Mouse (Mus musculus): Measurements from ENCODE around the gene Itpr2. TPM values are rescaled to one million over a fixed set of nuclear protein-coding genes. Genes with fewer than 3 reads are reported as not detected.
A peak's percentile ranks its signal among the peaks of the same experiment; 100 is the strongest.

The Itpr2 gene
- polyA plus RNA-seq, 1 experiment from 2014 or later: 33.6 TPM

DNA sequence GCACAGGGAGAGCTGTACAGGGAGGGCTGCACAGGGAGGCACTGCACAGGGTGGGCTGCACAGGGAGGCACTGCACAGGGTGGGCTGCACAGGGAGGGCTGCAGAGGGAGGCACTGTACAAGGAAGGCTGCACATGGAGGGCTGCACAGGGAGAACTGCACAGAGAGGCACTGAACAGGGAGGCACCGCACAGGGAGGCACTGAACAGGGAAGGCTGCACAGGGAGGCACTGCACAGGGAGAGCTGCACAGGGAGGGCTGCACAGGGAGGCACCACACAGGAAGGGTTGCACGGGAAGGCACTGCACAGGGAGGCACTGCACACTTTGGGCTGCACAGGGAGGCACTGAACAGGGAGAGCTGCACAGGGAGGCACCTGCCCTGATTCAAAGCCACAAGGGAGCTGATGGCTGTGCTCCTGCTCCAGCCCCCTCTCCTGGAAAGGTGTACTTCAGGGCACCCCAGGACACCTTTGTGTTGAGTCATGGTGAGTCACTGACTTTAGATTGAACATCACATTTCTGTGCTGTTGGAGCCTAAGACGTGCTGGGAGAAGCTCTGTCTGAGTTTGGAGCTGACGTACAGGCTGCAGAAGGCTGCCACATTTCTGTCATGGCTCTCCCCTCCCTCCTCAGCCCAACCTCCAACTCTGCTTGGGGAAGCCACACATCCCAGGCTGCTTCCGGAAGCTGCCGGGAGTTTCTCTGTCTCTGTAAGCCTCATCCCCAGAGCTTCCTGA is 98.9 kb downstream of the Itpr2 start:
- no peaks in the 10 kb centered on the region; the same call in 1 of the 2 replicates for H3K4me1 ChIP-seq (ENCODE audit: control insufficient read depth, insufficient read depth, low read length)
- no peak overlapping the region for H3K4me2 ChIP-seq
- WGBS (ENCODE audit: insufficient replicate concordance): 44% methylated on average over 6 of the region's 6 CpGs
- H3K36me3 ChIP-seq (ENCODE audit: control insufficient read depth, insufficient read depth, low read length): no peaks in the 10 kb centered on the region
- H3K9ac ChIP-seq (ENCODE audit: low read depth, low read length): no peak overlapping the region
- H3K9me3 ChIP-seq (replicated peaks; ENCODE audit: control insufficient read depth, low read length): no peaks in the 10 kb centered on the region
- H3K4me3 ChIP-seq (ENCODE audit: low read depth, low read length): no peak overlapping the region
- no peaks in the 10 kb centered on the region for H3K27me3 ChIP-seq (ENCODE audit: control insufficient read depth, insufficient read depth, low read length)
- no peak overlapping the region for H3K27ac ChIP-seq (ENCODE audit: low read depth, low read length)
- ATAC-seq (replicated peaks; ENCODE audit: insufficient number of reproducible peaks, low FRiP score, low TSS enrichment): no peak

DNA sequence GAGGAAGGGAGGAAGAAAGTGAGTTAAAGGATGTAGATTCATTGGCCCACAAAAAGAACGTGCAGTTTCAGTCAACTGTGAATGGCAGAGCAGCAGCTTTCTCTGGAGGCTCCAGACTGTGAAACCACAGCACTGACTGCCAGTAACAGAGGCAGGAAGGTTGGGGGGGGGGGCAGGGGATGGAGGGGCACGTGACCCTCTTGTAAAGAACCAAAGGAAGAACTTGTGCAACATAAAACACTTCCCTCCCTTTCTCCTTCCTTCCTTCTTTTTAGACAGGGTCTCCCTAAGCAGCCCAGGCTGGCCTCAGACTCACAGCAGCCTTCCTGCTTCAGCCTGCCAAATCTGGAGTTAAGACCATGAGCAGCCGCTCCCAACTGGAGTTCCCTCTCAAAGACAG is 104.2 kb downstream of the Itpr2 start:
- 0 out of 2 replicates have a peak, but pooled peaks cover 2% of the 10 kb centered on the region for H3K9me3 ChIP-seq (replicated peaks; ENCODE audit: control insufficient read depth, low read length)
- WGBS (ENCODE audit: insufficient replicate concordance): 63% methylated on average over 3 of the region's 3 CpGs
- no peak for ATAC-seq (replicated peaks; ENCODE audit: insufficient number of reproducible peaks, low FRiP score, low TSS enrichment)

DNA sequence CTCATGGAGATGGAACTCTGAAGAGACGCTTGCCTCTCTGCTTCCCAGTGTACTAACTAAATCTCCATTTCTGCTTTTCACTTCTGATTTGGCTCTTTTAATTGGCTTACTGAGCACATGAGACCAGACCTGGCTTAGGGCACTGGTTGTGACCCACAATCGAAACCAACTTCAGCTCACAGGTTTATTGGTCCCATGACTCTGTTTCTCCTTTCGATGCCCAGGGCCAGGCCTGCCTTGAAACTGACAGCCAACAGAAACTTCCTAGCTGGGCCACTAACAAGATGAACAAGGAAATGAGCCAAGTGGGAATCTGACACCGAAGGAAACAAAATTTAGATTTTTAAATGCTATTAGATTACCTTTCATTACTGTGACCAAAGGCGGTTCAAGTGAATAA is 105.8 kb downstream of the Itpr2 start:
- H3K36me3 ChIP-seq (ENCODE audit: control insufficient read depth, insufficient read depth, low read length): peaks cover 10% of the 10 kb centered on the region; the same call in 1 of the 2 replicates
- WGBS (ENCODE audit: insufficient replicate concordance): 85% methylated on average over 5 of the region's 5 CpGs
- H3K27me3 ChIP-seq (ENCODE audit: control insufficient read depth, insufficient read depth, low read length): no peaks in the 10 kb centered on the region
- no peak overlapping the region for H3K4me2 ChIP-seq
- H3K9ac ChIP-seq (ENCODE audit: low read depth, low read length): no peak overlapping the region
- H3K27ac ChIP-seq (ENCODE audit: low read depth, low read length): no peak overlapping the region
- no peak overlapping the region for H3K4me3 ChIP-seq (ENCODE audit: low read depth, low read length)
- no peaks in the 10 kb centered on the region for H3K4me1 ChIP-seq (ENCODE audit: control insufficient read depth, insufficient read depth, low read length)
- 0 out of 2 replicates have a peak, but pooled peaks cover 2% of the 10 kb centered on the region for H3K9me3 ChIP-seq (replicated peaks; ENCODE audit: control insufficient read depth, low read length)
- ATAC-seq (replicated peaks; ENCODE audit: insufficient number of reproducible peaks, low FRiP score, low TSS enrichment): no peak

More for the DNA sequence above, 104.2 kb downstream of the Itpr2 start:
- no peak overlapping the region for H3K27ac ChIP-seq (ENCODE audit: low read depth, low read length)
- no peaks in the 10 kb centered on the region for H3K27me3 ChIP-seq (ENCODE audit: control insufficient read depth, insufficient read depth, low read length)
- no peak overlapping the region for H3K4me3 ChIP-seq (ENCODE audit: low read depth, low read length)
- H3K36me3 ChIP-seq (ENCODE audit: control insufficient read depth, insufficient read depth, low read length): peaks cover 5% of the 10 kb centered on the region; the same call in 1 of the 2 replicates
- no peaks in the 10 kb centered on the region; the same call in 1 of the 2 replicates for H3K4me1 ChIP-seq (ENCODE audit: control insufficient read depth, insufficient read depth, low read length)
- H3K4me2 ChIP-seq: no peak overlapping the region
- no peak overlapping the region for H3K9ac ChIP-seq (ENCODE audit: low read depth, low read length)

DNA sequence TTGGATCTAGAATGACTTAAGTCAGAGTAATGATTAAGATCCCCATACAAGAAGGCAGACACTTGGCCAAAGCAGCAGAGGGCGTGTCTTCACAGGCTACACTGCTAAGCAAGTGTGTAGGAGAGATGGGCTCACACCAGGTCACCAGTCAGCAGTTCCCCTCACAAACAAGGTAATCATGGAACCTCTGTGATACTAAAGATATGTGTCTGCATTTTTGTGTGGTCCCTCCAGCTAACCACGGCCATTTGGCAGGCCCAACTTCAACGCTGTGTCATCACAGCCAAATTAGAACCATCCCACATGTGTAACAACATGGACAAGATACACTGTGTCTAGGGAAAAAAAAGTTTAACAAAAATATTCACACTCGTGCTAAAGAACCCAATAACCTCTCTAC is 106.4 kb downstream of the Itpr2 start:
- Histone ChIP-seq H3K36me3 (ENCODE audit: control insufficient read depth, insufficient read depth, low read length) (peaks cover 12% of the 10 kb centered on the region), H3K9me3 (replicated peaks; ENCODE audit: control insufficient read depth, low read length) (0 out of 2 replicates have a peak, but pooled peaks cover 2% of the 10 kb centered on the region), H3K4me1 (ENCODE audit: control insufficient read depth, insufficient read depth, low read length) (no peaks in the 10 kb centered on the region), H3K4me2 (no peak overlapping the region), H3K4me3 (ENCODE audit: low read depth, low read length) (no peak overlapping the region), H3K9ac (ENCODE audit: low read depth, low read length) (no peak overlapping the region), H3K27me3 (ENCODE audit: control insufficient read depth, insufficient read depth, low read length) (no peaks in the 10 kb centered on the region), H3K27ac (ENCODE audit: low read depth, low read length) (no peak overlapping the region)
- 83% methylated on average over 4 of the region's 4 CpGs for WGBS (ENCODE audit: insufficient replicate concordance)
- ATAC-seq (replicated peaks; ENCODE audit: insufficient number of reproducible peaks, low FRiP score, low TSS enrichment): no peak

DNA sequence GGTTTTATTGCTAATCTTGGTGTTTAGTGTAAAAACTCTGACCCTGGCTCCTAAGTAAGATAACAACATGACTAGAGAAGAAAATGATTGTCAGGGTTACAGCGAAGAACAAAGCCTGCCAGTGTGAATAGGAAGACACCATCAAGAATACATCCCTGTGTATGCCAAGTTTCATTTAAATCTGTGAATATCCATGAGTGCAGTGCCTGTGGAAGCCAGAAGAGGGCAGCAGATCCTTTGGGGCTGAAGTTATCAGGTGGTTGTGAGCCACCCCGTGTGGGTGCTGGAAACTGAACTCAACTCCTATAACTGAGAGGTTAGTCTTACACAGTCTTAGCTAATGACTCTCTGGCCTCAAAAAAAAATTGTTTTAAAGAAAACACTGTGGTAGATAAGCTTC is 109.8 kb downstream of the Itpr2 start:
- 77% methylated on average over 2 of the region's 2 CpGs for WGBS (ENCODE audit: insufficient replicate concordance)
- no peak overlapping the region for H3K9ac ChIP-seq (ENCODE audit: low read depth, low read length)
- no peaks in the 10 kb centered on the region for H3K4me1 ChIP-seq (ENCODE audit: control insufficient read depth, insufficient read depth, low read length)
- H3K27ac ChIP-seq (ENCODE audit: low read depth, low read length): no peak overlapping the region
- no peaks in the 10 kb centered on the region for H3K27me3 ChIP-seq (ENCODE audit: control insufficient read depth, insufficient read depth, low read length)
- no peak for ATAC-seq (replicated peaks; ENCODE audit: insufficient number of reproducible peaks, low FRiP score, low TSS enrichment)
- 0 out of 2 replicates have a peak, but pooled peaks cover 2% of the 10 kb centered on the region for H3K9me3 ChIP-seq (replicated peaks; ENCODE audit: control insufficient read depth, low read length)
- no peak overlapping the region for H3K4me2 ChIP-seq
- H3K36me3 ChIP-seq (ENCODE audit: control insufficient read depth, insufficient read depth, low read length): peaks cover 17% of the 10 kb centered on the region
- no peak overlapping the region for H3K4me3 ChIP-seq (ENCODE audit: low read depth, low read length)

DNA sequence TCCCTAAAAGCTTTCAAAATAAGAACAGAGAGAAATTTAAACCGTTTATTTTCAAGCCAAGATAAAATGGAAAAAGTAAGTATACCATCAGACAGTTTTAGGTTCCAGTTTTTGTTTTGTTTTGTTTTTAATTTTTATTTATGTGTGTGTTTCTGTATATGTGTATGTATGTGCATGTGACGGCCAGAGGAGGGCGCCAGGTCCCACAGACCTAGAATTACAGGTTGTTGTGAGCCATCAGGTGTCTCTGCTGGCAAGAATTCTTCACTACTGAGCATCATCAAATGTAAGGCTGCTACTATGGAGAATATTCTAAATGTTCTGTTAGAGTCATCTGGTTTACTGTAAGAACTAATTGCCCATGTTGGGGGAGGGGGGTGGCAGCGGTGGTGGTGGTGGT is 111.9 kb downstream of the Itpr2 start:
- Histone ChIP-seq H3K4me2 (no peak overlapping the region), H3K4me1 (ENCODE audit: control insufficient read depth, insufficient read depth, low read length) (peaks cover 6% of the 10 kb centered on the region; the same call in 1 of the 2 replicates), H3K36me3 (ENCODE audit: control insufficient read depth, insufficient read depth, low read length) (peaks cover 17% of the 10 kb centered on the region), H3K27ac (ENCODE audit: low read depth, low read length) (no peak overlapping the region), H3K27me3 (ENCODE audit: control insufficient read depth, insufficient read depth, low read length) (no peaks in the 10 kb centered on the region), H3K4me3 (ENCODE audit: low read depth, low read length) (no peak overlapping the region), H3K9me3 (replicated peaks; ENCODE audit: control insufficient read depth, low read length) (0 out of 2 replicates have a peak, but pooled peaks cover 2% of the 10 kb centered on the region), H3K9ac (ENCODE audit: low read depth, low read length) (no peak overlapping the region)
- WGBS (ENCODE audit: insufficient replicate concordance): 74% methylated on average over 4 of the region's 4 CpGs
- no peak for ATAC-seq (replicated peaks; ENCODE audit: insufficient number of reproducible peaks, low FRiP score, low TSS enrichment)

DNA sequence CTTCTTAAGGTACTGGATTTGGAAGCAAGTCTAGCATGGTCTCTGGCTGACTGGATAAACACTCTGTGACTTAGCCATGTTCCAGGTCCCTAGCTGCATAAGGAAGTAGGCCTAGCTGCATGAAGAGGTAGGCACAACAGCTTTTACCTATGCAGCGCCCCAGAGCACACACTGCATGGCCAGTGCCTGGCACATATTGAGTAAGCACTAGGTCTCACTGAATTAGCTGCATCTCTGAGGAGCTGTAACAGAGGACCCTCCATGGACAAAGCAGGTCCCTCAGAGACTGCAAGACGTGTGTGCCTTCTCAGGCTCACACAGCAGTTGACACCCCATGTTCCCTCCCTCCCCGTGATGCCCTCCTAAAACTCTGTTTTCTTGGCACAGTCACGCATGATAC is 114.0 kb downstream of the Itpr2 start:
- no peak for ATAC-seq (replicated peaks; ENCODE audit: insufficient number of reproducible peaks, low FRiP score, low TSS enrichment)
- no peak overlapping the region for H3K27ac ChIP-seq (ENCODE audit: low read depth, low read length)
- no peak overlapping the region for H3K4me2 ChIP-seq
- H3K4me1 ChIP-seq (ENCODE audit: control insufficient read depth, insufficient read depth, low read length): peaks cover 6% of the 10 kb centered on the region; the same call in 1 of the 2 replicates
- H3K9ac ChIP-seq (ENCODE audit: low read depth, low read length): no peak overlapping the region
- H3K27me3 ChIP-seq (ENCODE audit: control insufficient read depth, insufficient read depth, low read length): no peaks in the 10 kb centered on the region
- H3K4me3 ChIP-seq (ENCODE audit: low read depth, low read length): no peak overlapping the region
- WGBS (ENCODE audit: insufficient replicate concordance): 83% methylated on average over 4 of the region's 4 CpGs
- H3K36me3 ChIP-seq (ENCODE audit: control insufficient read depth, insufficient read depth, low read length): peaks cover 14% of the 10 kb centered on the region
- 0 out of 2 replicates have a peak, but pooled peaks cover 1% of the 10 kb centered on the region for H3K9me3 ChIP-seq (replicated peaks; ENCODE audit: control insufficient read depth, low read length)

DNA sequence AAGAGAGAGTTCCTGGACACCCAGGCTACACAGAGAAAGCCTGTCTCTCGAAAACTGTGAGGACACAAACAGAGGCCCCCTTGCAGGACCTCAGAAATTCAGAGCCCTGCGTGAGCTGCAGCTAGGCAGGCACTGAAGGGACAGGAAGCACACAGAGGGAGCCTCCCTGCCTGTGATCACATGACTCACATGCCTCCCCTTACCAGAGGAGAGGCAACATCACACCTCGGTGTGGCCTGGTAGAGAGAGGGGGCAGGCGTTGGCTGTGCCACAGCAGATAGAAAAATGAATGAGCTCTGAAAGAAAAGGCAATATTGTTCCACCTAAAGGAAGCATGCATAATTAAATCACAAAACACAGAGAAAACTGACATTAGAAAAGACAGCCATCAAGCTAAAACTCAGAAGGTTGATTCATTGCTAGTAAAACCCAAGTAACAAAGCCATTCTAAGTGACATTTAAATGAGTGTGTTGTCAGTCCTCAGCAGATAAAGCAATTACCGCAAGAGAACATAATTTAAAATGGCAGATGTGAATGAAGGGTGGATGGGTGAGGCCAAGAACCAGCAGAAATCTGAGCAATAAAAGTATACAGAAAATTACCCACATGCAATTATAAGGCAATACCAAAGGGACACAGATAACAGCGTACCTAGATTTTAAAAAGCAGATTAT is 114.8 kb downstream of the Itpr2 start:
- peaks cover 7% of the 10 kb centered on the region for H3K36me3 ChIP-seq (ENCODE audit: control insufficient read depth, insufficient read depth, low read length)
- 46% methylated on average over 6 of the region's 6 CpGs for WGBS (ENCODE audit: insufficient replicate concordance)
- no peak for ATAC-seq (replicated peaks; ENCODE audit: insufficient number of reproducible peaks, low FRiP score, low TSS enrichment)
- H3K4me3 ChIP-seq (ENCODE audit: low read depth, low read length): no peak overlapping the region
- no peaks in the 10 kb centered on the region for H3K27me3 ChIP-seq (ENCODE audit: control insufficient read depth, insufficient read depth, low read length)
- H3K9me3 ChIP-seq (replicated peaks; ENCODE audit: control insufficient read depth, low read length): no peaks in the 10 kb centered on the region
- H3K9ac ChIP-seq (ENCODE audit: low read depth, low read length): 0 out of 2 replicates have a peak overlapping the region, but pooled peaks have one; percentile 39
- H3K27ac ChIP-seq (ENCODE audit: low read depth, low read length): no peak overlapping the region
- H3K4me1 ChIP-seq (ENCODE audit: control insufficient read depth, insufficient read depth, low read length): peaks cover 6% of the 10 kb centered on the region; the same call in 1 of the 2 replicates
- H3K4me2 ChIP-seq: no peak overlapping the region

Data from heart, embryonic 11.5 days (tissue).